8 mouse cellular contexts compared by ENCODE assay signal in genomic region chr1:121177908-121178311, GRCm38 (mm10).
DNase-seq lines count a peak whose midpoint lies in the region; ATAC-seq and TF ChIP-seq lines count a peak whose summit lies in the region.

No protein-coding gene starts in this region.

- H3K36me3 ChIP-seq in ES-Bruce4 (ENCODE audit: control insufficient read depth, insufficient read depth, low read length, poor library complexity, severe bottlenecking) = no peaks in the 10 kb centered on the region
- no peaks in the 10 kb centered on the region for H3K36me3 ChIP-seq in forebrain, embryonic 10.5 days (replicated peaks)
- no peaks in the 10 kb centered on the region for H3K36me3 ChIP-seq in hindbrain, embryonic 16.5 days (ENCODE audit: control insufficient read depth, insufficient read depth, low read length)
- H3K36me3 ChIP-seq in neural tube, embryonic 15.5 days = no peaks in the 10 kb centered on the region

- H3K4me2 ChIP-seq in hindbrain, embryonic 16.5 days (ENCODE audit: low read length) = peak overlapping the region; percentile 48
- peak overlapping the region; percentile 38 for H3K4me2 ChIP-seq in neural tube, embryonic 15.5 days

- no peaks in the 10 kb centered on the region for H3K9me3 ChIP-seq in ES-Bruce4 (replicated peaks; ENCODE audit: control insufficient read depth, insufficient read depth, low read length, poor library complexity, severe bottlenecking)
- no peaks in the 10 kb centered on the region; the same call in 1 of the 2 replicates for H3K9me3 ChIP-seq in forebrain, embryonic 10.5 days
- no peaks in the 10 kb centered on the region; the same call in 1 of the 2 replicates for H3K9me3 ChIP-seq in hindbrain, embryonic 16.5 days (ENCODE audit: control insufficient read depth, low read length)
- H3K9me3 ChIP-seq in neural tube, embryonic 15.5 days (replicated peaks) = no peaks in the 10 kb centered on the region

- peak; percentile 14 for DNase-seq in gastrocnemius, adult 18-20 months (ENCODE audit: low spot score)
- no peak for DNase-seq in gastrocnemius, postnatal 25 days
- peak; percentile 56 for DNase-seq in forebrain, embryonic 10.5 days (ENCODE audit: extremely low spot score, low spot score)
- DNase-seq in urinary bladder, postnatal 4 days (ENCODE audit: low spot score in 2 of 2) = no peak
- no peak for DNase-seq in thymus, postnatal 10 days (ENCODE audit: low spot score in 2 of 2)

- H3K27ac ChIP-seq in ES-Bruce4 (ENCODE audit: insufficient read depth, low read length) = no peak overlapping the region
- H3K27ac ChIP-seq in forebrain, embryonic 10.5 days = no peak overlapping the region
- H3K27ac ChIP-seq in hindbrain, embryonic 16.5 days (ENCODE audit: low read depth, low read length) = no peak overlapping the region; the same call in 1 of the 2 replicates
- H3K27ac ChIP-seq in neural tube, embryonic 15.5 days (replicated peaks) = no peak overlapping the region

- peak overlapping the region; percentile 6 for H3K4me3 ChIP-seq in ES-Bruce4 (ENCODE audit: low read depth, low read length)
- H3K4me3 ChIP-seq in forebrain, embryonic 10.5 days = peak overlapping the region; percentile 32
- H3K4me3 ChIP-seq in hindbrain, embryonic 16.5 days (ENCODE audit: low read length) = peak overlapping the region; percentile 11
- H3K4me3 ChIP-seq in neural tube, embryonic 15.5 days (replicated peaks) = no peak overlapping the region

- TF ChIP-seq POLR2A in ES-Bruce4 (IDR thresholded peaks at IDR 0.05; ENCODE audit: insufficient read depth, low read length) = no peak

- under 1% methylated on average over 31 of the region's 31 CpGs for WGBS in forebrain, embryonic 10.5 days
- under 1% methylated on average over 31 of the region's 31 CpGs for WGBS in hindbrain, embryonic 16.5 days
- WGBS in neural tube, embryonic 15.5 days = 1% methylated on average over 30 of the region's 31 CpGs

- peak overlapping the region; percentile 52 for H3K9ac ChIP-seq in ES-Bruce4 (ENCODE audit: low read depth, poor library complexity, severe bottlenecking)
- H3K9ac ChIP-seq in hindbrain, embryonic 16.5 days (ENCODE audit: low read depth, low read length) = peak overlapping the region; percentile 15; the same call in 1 of the 2 replicates
- H3K9ac ChIP-seq in neural tube, embryonic 15.5 days (replicated peaks) = no peak overlapping the region

- TF ChIP-seq EP300 in ES-Bruce4 (IDR thresholded peaks at IDR 0.05; ENCODE audit: insufficient read depth, low read depth, low read length) = no peak

- no peak; the same call in 1 of the 2 replicates for ATAC-seq in hindbrain, embryonic 16.5 days
- peak; percentile 2; the same call in 1 of the 2 replicates for ATAC-seq in neural tube, embryonic 15.5 days (ENCODE audit: low FRiP score)

- no peaks in the 10 kb centered on the region for H3K4me1 ChIP-seq in ES-Bruce4 (ENCODE audit: control insufficient read depth, insufficient read depth, low read length)
- peaks cover 18% of the 10 kb centered on the region for H3K4me1 ChIP-seq in forebrain, embryonic 10.5 days
- H3K4me1 ChIP-seq in hindbrain, embryonic 16.5 days (ENCODE audit: control insufficient read depth, insufficient read depth, low read depth, low read length) = peaks cover 3% of the 10 kb centered on the region; the same call in 1 of the 2 replicates
- H3K4me1 ChIP-seq in neural tube, embryonic 15.5 days = peaks cover 6% of the 10 kb centered on the region

- H3K27me3 ChIP-seq in ES-Bruce4 (ENCODE audit: control insufficient read depth, insufficient read depth, low read length, poor library complexity, severe bottlenecking) = peaks cover 4% of the 10 kb centered on the region
- peaks cover 100% of the 10 kb centered on the region for H3K27me3 ChIP-seq in forebrain, embryonic 10.5 days (ENCODE audit: poor library complexity, severe bottlenecking)
- peaks cover 9% of the 10 kb centered on the region for H3K27me3 ChIP-seq in hindbrain, embryonic 16.5 days (replicated peaks; ENCODE audit: control insufficient read depth, insufficient read depth, low read length)
- H3K27me3 ChIP-seq in neural tube, embryonic 15.5 days (replicated peaks) = peaks cover 74% of the 10 kb centered on the region

- TF ChIP-seq CTCF in ES-Bruce4 (IDR thresholded peaks at IDR 0.05; ENCODE audit: low read depth, low read length) = no peak

Comparison
In these comparisons a context has a peak if more than half of its experiments do, and no peak if none do; other contexts are left out.
1. DNase-seq: peak in gastrocnemius, adult 18-20 months (single experiment) and forebrain, embryonic 10.5 days (single experiment); none in gastrocnemius, postnatal 25 days (single experiment), urinary bladder, postnatal 4 days (0 of 2) and thymus, postnatal 10 days (0 of 2).